Mouse (Mus musculus) c-Kit-negative CD71-positive TER-119-positive erythroid progenitor cells, embryonic 14.5 days (primary cell): ENCODE data around the gene Rsph14.

Source experiments
- DNase-seq: peaks from one replicate; pipeline ENCODE4 v3.0.0-alpha.2; 2013; ENCODE audit warnings: low read depth, low spot score

Gene Rsph14

GRCm38 (mm10) chr10:74933548-74934190, 98.7 kb downstream of the Rsph14 start:
- no peak for DNase-seq

GRCm38 (mm10) chr10:74932487-74932886, 99.9 kb downstream of the Rsph14 start:
- DNase-seq = no peak

GRCm38 (mm10) chr10:74931631-74932030, 100.8 kb downstream of the Rsph14 start:
- DNase-seq = no peak

- DNase-seq = no peak
Observed at GRCm38 (mm10) chr10:74930541-74930940, 101.8 kb downstream of the Rsph14 start.

GRCm38 (mm10) chr10:74929578-74929977, 102.8 kb downstream of the Rsph14 start:
- no peak for DNase-seq

- no peak for DNase-seq
Observed at GRCm38 (mm10) chr10:74928276-74928675, 104.1 kb downstream of the Rsph14 start.

GRCm38 (mm10) chr10:74925324-74925723, 107.1 kb downstream of the Rsph14 start:
- no peak for DNase-seq

GRCm38 (mm10) chr10:74924274-74924673, 108.1 kb downstream of the Rsph14 start:
- no peak for DNase-seq

- no peak for DNase-seq
Observed at GRCm38 (mm10) chr10:74922763-74923162, 109.6 kb downstream of the Rsph14 start.

- DNase-seq = no peak
Observed at GRCm38 (mm10) chr10:74921614-74922013, 110.8 kb downstream of the Rsph14 start.

GRCm38 (mm10) chr10:74920853-74921567, 111.4 kb downstream of the Rsph14 start:
- DNase-seq = no peak

GRCm38 (mm10) chr10:74919277-74919676, 113.1 kb downstream of the Rsph14 start:
- DNase-seq = no peak

- DNase-seq = no peak
Observed at GRCm38 (mm10) chr10:74908431-74908830, 124.0 kb downstream of the Rsph14 start.
